Mouse (Mus musculus) bone marrow, adult 2 months (tissue): ENCODE results near the gene Kctd19.

ENCODE experiments used
- CTCF ChIP-seq: fragments of 200-500 bp; IDR thresholded peaks from 2 replicates; pipeline ENCODE4 v1.5.1; 2011; ENCODE audit warnings: low read length, control low read depth; ENCODE audit not compliant: control insufficient read depth, insufficient read depth
- POLR2A ChIP-seq: fragments of 200-500 bp; IDR thresholded peaks from 2 replicates; pipeline ENCODE4 v1.6.1; 2011; ENCODE audit warnings: low read depth, mild to moderate bottlenecking, control low read depth, low read length, borderline replicate concordance; ENCODE audit not compliant: control insufficient read depth

DNA sequence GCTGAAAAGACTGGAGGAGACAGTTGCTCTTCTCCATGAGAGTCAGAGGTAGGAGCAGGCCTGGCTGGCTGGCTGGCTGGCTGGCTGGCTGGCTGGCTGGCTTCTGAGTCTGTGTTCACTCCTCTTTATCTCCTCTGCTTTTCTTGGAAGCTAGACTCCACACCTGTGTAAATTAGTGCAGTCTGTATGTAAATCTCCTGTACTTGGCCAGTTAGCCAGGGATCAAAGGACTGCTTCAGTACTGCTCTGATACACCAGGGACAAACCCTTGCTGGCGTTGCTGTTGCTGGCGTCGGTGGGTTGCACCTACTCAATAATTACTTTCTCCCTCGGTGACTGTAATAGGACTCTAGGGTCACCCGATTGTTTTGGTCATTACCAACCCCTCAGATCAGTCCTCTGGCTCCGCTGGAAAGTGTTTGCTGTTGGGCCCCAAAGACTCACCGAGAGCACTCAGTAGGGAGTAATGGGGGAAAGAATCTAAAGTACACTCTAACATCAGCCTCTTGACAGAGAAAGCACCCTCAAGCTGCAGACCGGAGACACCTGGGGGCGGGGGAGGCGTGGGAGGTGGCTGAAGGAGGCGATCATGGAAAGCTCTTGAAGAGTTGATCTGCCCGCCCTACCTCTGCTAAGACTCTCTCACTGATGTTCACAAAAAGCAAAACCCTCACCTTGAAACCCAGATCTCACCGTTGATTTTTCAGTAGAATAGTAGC, 47.9 kb upstream of the Kctd19 start:
- no peak for TF ChIP-seq POLR2A
- no peak for TF ChIP-seq CTCF
